Mouse (Mus musculus) adrenal gland, postnatal 36 days (tissue): ENCODE results near the gene Lrrn4. TPM values are rescaled to one million over a fixed set of nuclear protein-coding genes. Genes with fewer than 3 reads are reported as not detected.

Experiments used
- DNase-seq, 2 experiments: peaks; one replicate each; pipeline ENCODE4 v3.0.0; 2021; ENCODE audit warnings: mixed read lengths in 1 of 2
- long read RNA-seq, 2 experiments: library from polyadenylated mRNA; stranded (forward); transcript quantifications; one replicate each; pipeline ENCODE4 v2.0.0; 2021; ENCODE audit warnings: borderline sequencing depth in 2 of 2
- total RNA-seq, 2 experiments: library from RNA; stranded (reverse); gene quantifications; 2 replicates each; pipeline ENCODE4 v1.2.3; 2021

The Lrrn4 gene
- 1 to 10 TPM; 3.2 to 3.8 TPM for total RNA-seq
- long read RNA-seq, experiment 1, partial matches to known transcripts: 0 of 2 reads
- long read RNA-seq, experiment 1, other reads (novel, unspliced or antisense): 2 of 2 reads
- long read RNA-seq, experiment 2: 0 reads

GRCm38 (mm10) chr2:132880844-132881645 is at the start of gene Lrrn4:
Gene Lrrn4, minus strand, starts transcription at chr2:132880891.
- no peak for DNase-seq

DNA sequence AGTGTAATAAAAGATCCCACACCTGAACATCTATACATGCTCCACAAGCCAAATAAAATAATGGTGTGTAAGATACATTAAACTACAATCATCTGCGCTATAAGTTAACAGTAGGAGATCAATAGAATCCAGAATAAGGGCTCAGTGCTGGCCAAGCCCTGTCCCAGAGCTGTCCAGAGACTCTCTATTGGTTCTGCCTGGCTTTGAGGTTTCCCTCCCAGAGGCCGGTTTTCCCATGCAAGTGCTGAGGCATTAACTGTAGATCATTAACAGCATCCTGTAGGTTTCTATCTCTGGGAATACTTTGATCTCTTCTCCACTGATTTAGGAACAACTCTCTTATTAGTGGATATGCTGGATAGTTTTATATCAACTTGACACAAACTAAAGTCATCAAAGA is 48.3 kb upstream of the Lrrn4 start:
- no peak for DNase-seq

GRCm38 (mm10) chr2:132927871-132928270 is 47.2 kb upstream of the Lrrn4 start:
- DNase-seq: no peak

- DNase-seq: no peak
These were observed 46.6 kb upstream of the Lrrn4 start for GRCm38 (mm10) chr2:132927298-132927697.

DNA sequence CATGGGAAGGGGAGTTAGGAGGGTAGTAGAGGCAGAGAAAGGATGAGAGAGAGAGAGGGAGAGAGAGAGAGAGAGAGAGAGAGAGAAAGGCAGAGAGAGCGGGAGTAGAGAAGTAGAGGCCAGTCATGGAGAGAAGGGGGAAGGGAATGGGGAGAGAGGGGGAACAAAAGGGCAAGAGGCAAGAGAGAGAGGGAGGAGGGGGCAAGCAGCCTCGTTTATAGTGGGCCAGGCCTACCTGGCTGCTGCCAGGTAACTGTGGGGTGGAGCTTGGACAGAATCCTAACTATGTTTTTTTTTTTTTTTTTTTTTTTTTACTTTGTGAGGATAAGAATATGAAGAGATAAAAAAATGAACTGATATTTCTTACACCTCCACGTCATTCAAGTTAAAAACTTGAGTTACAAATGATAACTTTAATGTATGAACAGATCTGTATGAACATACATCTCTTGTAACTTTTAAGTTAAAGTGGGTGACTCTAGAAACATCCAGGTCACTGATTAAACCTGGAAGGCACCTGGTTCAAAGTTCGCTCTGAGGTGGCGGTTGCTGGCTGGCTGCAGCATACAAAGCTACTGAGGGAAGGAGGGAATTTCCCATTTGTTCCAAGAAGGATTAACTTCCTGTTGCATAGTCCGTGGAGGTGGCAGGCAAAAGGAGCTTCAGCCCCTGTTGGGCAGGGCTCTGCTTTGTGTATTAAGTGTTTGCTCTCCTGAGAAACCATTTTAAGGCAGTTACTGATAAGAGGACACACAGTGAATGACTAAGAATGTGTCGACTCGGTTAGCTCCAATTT is 42.8 kb upstream of the Lrrn4 start:
- DNase-seq: no peak

GRCm38 (mm10) chr2:132922076-132922873 is 41.6 kb upstream of the Lrrn4 start:
- DNase-seq: no peak

GRCm38 (mm10) chr2:132914785-132915184 is 34.1 kb upstream of the Lrrn4 start:
- DNase-seq: no peak

GRCm38 (mm10) chr2:132906763-132907162 is 26.1 kb upstream of the Lrrn4 start:
- DNase-seq: peak; percentile 40 to 65

- peak in 1 of 2 experiments; percentile 39 for DNase-seq
These were observed 24.3 kb upstream of the Lrrn4 start for GRCm38 (mm10) chr2:132904961-132905360.

DNA sequence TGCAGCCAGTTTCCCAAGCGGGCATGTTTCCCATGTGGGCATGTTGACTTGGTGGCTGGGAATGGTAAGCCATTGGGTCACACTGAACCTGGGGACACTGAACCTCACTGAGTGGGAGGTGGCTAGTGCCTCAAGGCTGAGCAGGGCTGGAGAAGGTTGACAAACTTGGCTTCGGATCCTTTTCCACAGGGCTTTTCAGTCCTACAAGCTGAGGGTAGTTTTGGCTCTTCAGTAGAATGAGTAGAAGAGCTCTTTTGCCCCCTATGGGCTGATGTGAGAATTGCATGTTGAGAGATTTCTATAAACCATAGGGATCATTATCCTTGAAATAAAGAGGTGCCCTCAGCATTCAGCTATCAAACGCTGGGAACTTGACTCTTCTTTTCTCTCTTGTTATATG is 22.8 kb upstream of the Lrrn4 start:
- peak; percentile 71 to 74 for DNase-seq

- no peak for DNase-seq
These were observed 21.4 kb upstream of the Lrrn4 start for GRCm38 (mm10) chr2:132902056-132902455.

DNA sequence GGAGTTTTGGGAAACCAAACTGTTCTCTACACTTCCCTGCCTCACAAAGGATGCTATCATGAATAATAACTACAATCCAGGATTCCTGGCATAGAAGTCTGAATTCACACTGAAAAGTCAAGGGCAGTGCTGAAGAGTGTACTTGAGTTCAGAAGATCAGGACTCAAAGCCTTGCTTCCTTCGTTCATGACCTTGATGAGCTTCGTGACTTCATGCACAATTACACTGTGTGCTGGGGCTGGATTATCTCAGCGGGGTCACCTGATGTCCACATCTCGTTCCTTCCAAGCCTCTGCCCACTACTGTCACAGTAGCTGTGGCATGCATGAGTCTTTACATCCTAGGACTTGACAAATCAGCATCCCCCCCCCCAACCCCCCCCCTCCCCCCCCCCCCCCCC is 20.9 kb upstream of the Lrrn4 start:
- peak; percentile 45 to 64 for DNase-seq

DNA sequence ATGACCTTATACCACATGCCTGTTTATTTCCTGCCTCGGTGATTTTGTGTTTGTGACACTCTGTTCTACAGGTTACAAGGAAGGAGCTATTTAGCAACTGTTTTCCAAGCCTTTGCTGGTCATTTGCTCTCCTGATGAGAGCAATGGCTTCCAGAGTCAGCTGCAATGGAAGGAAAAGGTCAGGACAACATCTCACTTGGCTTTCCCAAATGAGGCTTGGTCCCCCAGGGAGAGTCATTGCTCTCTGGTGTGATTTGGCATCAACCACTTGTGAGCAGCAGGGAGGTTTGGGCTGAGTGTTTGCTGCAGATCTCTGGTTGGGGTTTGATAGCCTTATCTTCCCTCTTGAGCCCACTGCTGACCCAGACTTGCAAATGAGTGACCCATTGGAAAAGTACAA is 19.9 kb upstream of the Lrrn4 start:
- peak in 1 of 2 experiments; percentile 42 for DNase-seq

- DNase-seq: no peak
These were observed 17.5 kb upstream of the Lrrn4 start for GRCm38 (mm10) chr2:132898211-132898610.

GRCm38 (mm10) chr2:132893826-132894225 is 13.1 kb upstream of the Lrrn4 start:
- no peak for DNase-seq

- DNase-seq: no peak
These were observed 4.6 kb upstream of the Lrrn4 start for GRCm38 (mm10) chr2:132885312-132885711.

- peak; percentile 65 to 77 for DNase-seq
These were observed 3.7 kb upstream of the Lrrn4 start for GRCm38 (mm10) chr2:132884303-132884967.

- DNase-seq: peak; percentile 53 to 65
These were observed 1.2 kb downstream of the Lrrn4 start for GRCm38 (mm10) chr2:132879261-132880044.

DNA sequence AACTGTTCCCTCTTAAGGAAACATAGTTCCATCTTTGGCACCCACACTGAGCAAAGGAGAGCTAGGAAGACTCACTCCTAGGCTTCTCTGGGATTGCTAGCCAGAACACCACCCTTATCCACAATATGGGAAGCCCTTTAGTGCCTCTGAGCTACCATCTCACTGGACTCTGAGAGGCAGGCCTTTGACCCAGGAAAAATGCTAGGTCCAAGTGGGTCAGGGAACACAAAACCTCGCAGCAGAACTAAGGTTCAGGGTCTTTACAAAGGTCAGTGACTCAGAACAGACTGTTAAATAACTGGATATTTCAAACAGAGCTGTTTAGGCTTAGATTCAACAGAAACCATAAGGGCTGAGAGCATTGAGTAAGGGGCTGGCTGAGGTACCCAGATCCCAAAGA is 3.7 kb downstream of the Lrrn4 start:
- peak; percentile 37 to 40 for DNase-seq

DNA sequence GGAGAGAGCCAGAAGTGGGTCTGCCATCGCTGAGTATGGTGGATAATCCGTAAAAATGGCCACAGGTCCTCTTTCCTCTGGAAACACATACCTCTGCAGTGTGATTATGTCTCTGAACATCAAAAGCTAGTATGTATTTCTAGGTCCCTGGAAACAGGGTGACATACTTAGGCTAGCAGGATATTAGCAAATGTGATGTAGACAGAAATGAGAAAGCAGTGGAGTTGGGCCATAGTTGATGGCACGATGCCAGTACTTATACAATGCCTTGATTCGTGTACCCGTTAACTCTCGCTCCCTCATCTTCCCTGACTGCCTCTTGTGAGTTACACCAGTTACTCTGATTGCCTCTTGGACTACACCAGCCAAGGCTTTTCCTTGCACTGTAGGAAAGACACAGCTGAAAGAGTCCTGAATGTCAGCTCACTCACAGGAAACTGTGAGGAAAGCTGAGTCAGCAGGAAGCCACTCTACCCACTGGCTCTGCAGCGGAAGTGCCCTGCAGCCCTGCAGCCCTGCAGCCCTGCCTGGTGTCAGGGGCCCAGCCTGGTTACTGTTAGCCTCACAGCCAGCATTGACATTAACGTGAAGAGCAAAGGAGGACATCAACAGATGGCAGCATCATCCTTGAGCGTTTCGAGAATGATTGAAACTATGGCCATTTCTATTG is 6.9 kb downstream of the Lrrn4 start:
- DNase-seq: no peak
